Mouse (Mus musculus) erythroblast, embryonic 14.5 days (primary cell): ENCODE measurements around the gene Ddr1. TPM values are rescaled to one million over a fixed set of nuclear protein-coding genes. Genes with fewer than 3 reads are reported as not detected.

Experiments
- H3K27me3 ChIP-seq: 2 replicates; pipeline ENCODE4 v1.6.1; 2012; ENCODE audit warnings: inconsistent platforms; ENCODE audit not compliant: control insufficient read depth
- H3K36me3 ChIP-seq: 2 replicates; pipeline ENCODE4 v1.6.1; 2012; ENCODE audit warnings: mild to moderate bottlenecking, inconsistent platforms; ENCODE audit not compliant: control insufficient read depth
- H3K4me1 ChIP-seq: 2 replicates; pipeline ENCODE4 v1.6.1; 2012; ENCODE audit warnings: inconsistent platforms; ENCODE audit not compliant: control insufficient read depth
- H3K4me3 ChIP-seq: replicated peaks from 2 replicates; pipeline ENCODE3; 2012; ENCODE audit warnings: moderate library complexity, mild to moderate bottlenecking, inconsistent platforms
- H3K9me3 ChIP-seq: 2 replicates; pipeline ENCODE4 v1.6.1; 2012; ENCODE audit warnings: low read length, inconsistent platforms, mixed read lengths; ENCODE audit not compliant: control insufficient read depth
- GATA1 ChIP-seq: IDR thresholded peaks from 2 replicates; pipeline ENCODE4 v1.6.1; 2012; ENCODE audit warnings: low read length, inconsistent platforms, mixed read lengths
- TAL1 ChIP-seq: IDR thresholded peaks from 3 replicates; pipeline ENCODE4 v1.6.1; 2012; ENCODE audit warnings: low read length, inconsistent platforms, mixed read lengths
- polyA plus RNA-seq: library from polyadenylated mRNA; stranded (reverse); fragments of >175 nt; gene quantifications from 2 replicates; pipeline ENCODE4 v1.2.3, GENCODE M21; 2012

The Ddr1 gene
- polyA plus RNA-seq, 1 experiment: not detected

DNA sequence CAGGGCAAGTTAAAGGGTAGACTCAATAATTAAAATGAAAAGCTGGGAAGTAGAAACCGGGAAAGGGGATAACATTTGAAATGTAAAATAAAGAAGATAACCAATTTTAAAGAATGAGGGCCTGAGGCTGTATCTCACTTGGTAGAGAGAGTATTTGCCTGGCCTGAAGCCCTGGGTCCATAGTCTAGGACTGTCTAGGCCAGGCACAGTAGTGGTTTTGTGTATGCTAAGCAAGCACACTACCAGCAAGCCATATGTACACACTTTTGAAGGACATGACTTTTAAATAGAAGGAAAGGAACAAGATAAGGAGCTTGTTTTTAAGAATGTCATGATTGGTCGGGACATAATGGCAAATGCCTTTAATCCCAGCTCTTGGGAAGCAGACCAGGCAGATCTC is 4.2 kb upstream of the Ddr1 start:
- no peak overlapping the region for H3K4me3 ChIP-seq
- H3K4me1 ChIP-seq: no peaks in the 10 kb centered on the region
- H3K27me3 ChIP-seq: peaks cover 24% of the 10 kb centered on the region
- H3K36me3 ChIP-seq: no peaks in the 10 kb centered on the region
- no peak for TF ChIP-seq GATA1
- TF ChIP-seq TAL1: no peak
- H3K9me3 ChIP-seq: no peaks in the 10 kb centered on the region

- Histone ChIP-seq H3K36me3 (no peaks in the 10 kb centered on the region), H3K27me3 (peaks cover 31% of the 10 kb centered on the region), H3K9me3 (no peaks in the 10 kb centered on the region), H3K4me3 (no peak overlapping the region), H3K4me1 (no peaks in the 10 kb centered on the region)
- no peak for TF ChIP-seq GATA1
- no peak for TF ChIP-seq TAL1
Observed at GRCm38 (mm10) chr17:35707929-35708328, 3.5 kb upstream of the Ddr1 start.

DNA sequence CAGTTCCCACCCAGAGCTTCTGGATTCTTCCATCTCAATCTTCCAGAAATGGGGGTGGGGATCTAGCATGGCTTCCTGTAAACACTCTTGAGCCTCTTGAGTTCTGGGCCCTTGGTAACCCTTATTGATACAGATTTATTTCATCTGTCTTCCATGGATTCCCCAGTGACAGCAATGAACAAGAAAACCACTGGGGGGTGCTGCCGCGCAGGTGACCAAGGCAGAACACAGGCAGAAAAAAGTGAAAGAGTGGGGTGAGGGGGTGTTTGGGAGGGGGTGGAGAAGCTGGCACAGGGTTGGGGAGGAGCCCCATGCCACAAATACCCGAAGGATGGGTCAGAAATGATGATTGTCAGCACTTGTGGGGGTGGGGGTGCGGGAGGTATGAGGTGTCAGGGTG is 1.4 kb upstream of the Ddr1 start:
- TF ChIP-seq TAL1: no peak
- no peak for TF ChIP-seq GATA1
- H3K27me3 ChIP-seq: peaks cover 45% of the 10 kb centered on the region
- H3K4me1 ChIP-seq: peaks cover 1% of the 10 kb centered on the region

DNA sequence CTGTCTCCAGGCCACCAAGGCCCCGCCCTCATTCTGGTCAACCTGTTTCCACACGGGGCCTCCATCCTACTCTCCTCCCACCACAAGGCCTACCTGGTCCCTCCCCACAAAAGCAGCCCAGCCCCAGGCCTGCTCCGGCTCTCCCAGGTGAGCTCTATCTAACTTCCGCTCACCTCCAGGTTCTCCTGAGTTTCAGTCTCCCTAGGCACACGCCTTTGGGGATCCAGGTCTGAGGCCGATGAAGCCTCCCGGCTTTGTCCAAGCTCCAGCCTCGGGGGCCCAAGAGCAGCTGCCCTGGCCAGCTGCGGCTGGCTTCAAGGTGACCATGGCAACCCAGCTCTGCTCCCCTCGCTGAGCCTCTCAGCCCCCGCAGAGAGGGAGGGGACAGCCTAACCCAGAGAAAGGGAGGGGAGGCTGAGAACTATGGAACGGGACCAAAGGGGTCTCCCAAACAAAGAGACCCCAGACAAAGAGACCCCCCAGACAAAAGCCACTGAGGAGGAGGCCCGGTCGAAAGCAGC is 610 bp downstream of the Ddr1 start:
- TF ChIP-seq GATA1 (no peak), TAL1 (no peak)
- Histone ChIP-seq H3K4me3 (no peak overlapping the region), H3K36me3 (no peaks in the 10 kb centered on the region), H3K4me1 (peaks cover 12% of the 10 kb centered on the region), H3K27me3 (peaks cover 65% of the 10 kb centered on the region), H3K9me3 (no peaks in the 10 kb centered on the region; the same call in 1 of the 2 replicates)

More for the DNA sequence above, 1.4 kb upstream of the Ddr1 start:
- H3K4me3 ChIP-seq: no peak overlapping the region
- H3K36me3 ChIP-seq: no peaks in the 10 kb centered on the region
- H3K9me3 ChIP-seq: no peaks in the 10 kb centered on the region; the same call in 1 of the 2 replicates

- peaks cover 12% of the 10 kb centered on the region for H3K4me1 ChIP-seq
- no peak for TF ChIP-seq TAL1
- no peak for TF ChIP-seq GATA1
- H3K36me3 ChIP-seq: no peaks in the 10 kb centered on the region
- peaks cover 72% of the 10 kb centered on the region for H3K27me3 ChIP-seq
- no peak overlapping the region for H3K4me3 ChIP-seq
- no peaks in the 10 kb centered on the region; the same call in 1 of the 2 replicates for H3K9me3 ChIP-seq
Observed at GRCm38 (mm10) chr17:35703065-35703464, 1.4 kb downstream of the Ddr1 start.

GRCm38 (mm10) chr17:35702605-35703004 is 1.8 kb downstream of the Ddr1 start:
- H3K27me3 ChIP-seq: peaks cover 77% of the 10 kb centered on the region
- no peaks in the 10 kb centered on the region for H3K36me3 ChIP-seq
- peaks cover 12% of the 10 kb centered on the region for H3K4me1 ChIP-seq
- TF ChIP-seq GATA1 (no peak), TAL1 (no peak)
- H3K4me3 ChIP-seq: no peak overlapping the region
- no peaks in the 10 kb centered on the region; the same call in 1 of the 2 replicates for H3K9me3 ChIP-seq

GRCm38 (mm10) chr17:35701978-35702461 is 2.4 kb downstream of the Ddr1 start:
- TF ChIP-seq TAL1 (no peak), GATA1 (no peak)

GRCm38 (mm10) chr17:35701203-35701977 is 3.0 kb downstream of the Ddr1 start:
- H3K27me3 ChIP-seq: peaks cover 87% of the 10 kb centered on the region
- H3K4me3 ChIP-seq: no peak overlapping the region
- H3K36me3 ChIP-seq: no peaks in the 10 kb centered on the region
- peaks cover 12% of the 10 kb centered on the region for H3K4me1 ChIP-seq
- TF ChIP-seq TAL1 (no peak), GATA1 (no peak)
- H3K9me3 ChIP-seq: no peaks in the 10 kb centered on the region; the same call in 1 of the 2 replicates

More at GRCm38 (mm10) chr17:35701978-35702461, 2.4 kb downstream of the Ddr1 start:
- peaks cover 83% of the 10 kb centered on the region for H3K27me3 ChIP-seq
- no peaks in the 10 kb centered on the region; the same call in 1 of the 2 replicates for H3K9me3 ChIP-seq
- peaks cover 12% of the 10 kb centered on the region for H3K4me1 ChIP-seq
- H3K36me3 ChIP-seq: no peaks in the 10 kb centered on the region
- H3K4me3 ChIP-seq: no peak overlapping the region

DNA sequence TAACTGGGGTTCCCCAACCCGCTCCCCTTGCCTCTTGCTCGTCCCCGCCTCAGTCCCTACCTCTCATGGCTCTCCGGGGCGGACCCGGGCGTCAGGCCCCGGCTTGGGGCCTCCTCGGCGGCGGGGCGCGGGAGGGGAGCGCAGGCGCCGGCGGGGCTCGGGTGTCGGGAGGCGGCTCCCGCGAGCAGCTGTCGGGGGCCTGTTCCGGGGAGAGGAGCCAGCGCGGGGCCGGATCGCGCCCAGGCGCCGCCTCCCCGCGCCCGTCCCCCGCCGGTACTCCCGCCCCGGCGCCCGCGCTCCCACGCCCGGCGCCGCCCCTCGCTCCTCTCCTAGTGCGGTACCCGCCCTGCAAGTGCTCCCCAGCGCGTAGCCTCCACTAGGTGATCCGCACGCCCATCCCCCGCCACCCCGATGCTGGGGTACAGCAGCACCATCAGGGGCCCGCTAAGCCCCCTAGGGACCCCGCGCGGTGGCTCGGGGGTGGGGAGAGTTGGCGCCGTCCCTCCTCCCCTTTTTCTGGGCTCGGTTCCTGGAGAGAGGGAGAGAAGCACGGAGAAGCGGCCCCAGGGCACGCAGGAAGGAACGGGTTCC is 4.0 kb downstream of the Ddr1 start:
- Histone ChIP-seq H3K4me1 (peaks cover 12% of the 10 kb centered on the region), H3K9me3 (peaks cover 1% of the 10 kb centered on the region), H3K27me3 (peaks cover 92% of the 10 kb centered on the region), H3K36me3 (no peaks in the 10 kb centered on the region), H3K4me3 (peak overlapping the region; percentile 12)
- TF ChIP-seq GATA1 (no peak), TAL1 (no peak)
